Mouse (Mus musculus) erythroblast, embryonic 14.5 days (primary cell): Measurements from ENCODE around the gene Stx1a.

Experiments used
- GATA1 ChIP-seq: IDR thresholded peaks from 2 replicates; pipeline ENCODE4 v1.6.1; 2012; ENCODE audit warnings: low read length, inconsistent platforms, mixed read lengths
- TAL1 ChIP-seq: IDR thresholded peaks from 3 replicates; pipeline ENCODE4 v1.6.1; 2012; ENCODE audit warnings: low read length, inconsistent platforms, mixed read lengths

DNA sequence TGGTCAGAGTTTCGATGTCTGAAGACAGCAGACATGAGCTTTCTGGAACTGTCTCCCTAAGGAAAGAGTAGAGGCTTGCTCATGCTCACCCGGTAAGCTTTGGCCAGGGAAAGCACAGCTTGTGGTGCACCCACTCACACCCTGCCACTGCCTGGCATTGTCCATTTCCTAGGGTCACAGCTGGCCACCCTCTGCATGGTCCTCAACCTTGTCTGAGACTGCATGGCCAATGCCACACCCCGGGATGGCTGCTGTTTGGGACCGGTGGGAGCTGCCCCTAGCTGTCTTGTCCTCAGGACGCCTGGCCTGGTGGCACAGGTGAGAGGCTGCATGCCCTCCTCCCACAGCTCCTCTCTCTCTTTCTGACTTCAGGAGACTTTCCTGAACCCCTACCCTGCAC lies 25.3 kb downstream of the Stx1a start:
- TF ChIP-seq TAL1 (no peak), GATA1 (no peak)
